Mouse (Mus musculus) ES-Bruce4 (cell line): Measurements from ENCODE around the gene Tgfb1.

Source experiments
- CTCF ChIP-seq: IDR thresholded peaks from one replicate; pipeline ENCODE4 v1.8.1; 2011; ENCODE audit warnings: low read depth, low read length
- POLR2A ChIP-seq: IDR thresholded peaks from one replicate; pipeline ENCODE4 v1.8.1; 2011; ENCODE audit warnings: low read length; ENCODE audit not compliant: insufficient read depth

- TF ChIP-seq CTCF (no peak), POLR2A (no peak)
Observed at GRCm38 (mm10) chr7:25639754-25640153, 47.0 kb upstream of the Tgfb1 start.
